Mouse (Mus musculus): ENCODE results near the gene Prr36. TPM values are rescaled to one million over a fixed set of nuclear protein-coding genes. Genes with fewer than 3 reads are reported as not detected.
A peak's percentile ranks its signal among the peaks of the same experiment; 100 is the strongest.

The Prr36 gene
- polyA plus RNA-seq (2015; fragmentation: Nextera tagmentation; extraction: Ambion mirVana): 0.52 and 0.90 TPM in 2 replicates

GRCm38 (mm10) chr8:4216791-4217621, at the start of gene Prr36:
Prr36 (minus strand) TSS chr8:4217459.
- no peaks in the 10 kb centered on the region for H3K36me3 ChIP-seq (ENCODE audit: control insufficient read depth, insufficient read depth, low read length)
- no peaks in the 10 kb centered on the region for H3K9me3 ChIP-seq (ENCODE audit: control insufficient read depth, low read length)
- peak within 1 kb of the TSS; percentile 72 for H3K4me2 ChIP-seq (replicated peaks; ENCODE audit: low read depth)
- peak; percentile 16; the same call in 1 of the 2 replicates for ATAC-seq (ENCODE audit: low FRiP score, low TSS enrichment)
- 3% methylated on average over 44 of the region's 44 CpGs for WGBS
- DNase-seq (ENCODE audit: low spot score): peak; percentile 50
- H3K9ac ChIP-seq (ENCODE audit: low read length): peak within 1 kb of the TSS; percentile 27; the same call in 1 of the 2 replicates
- H3K4me1 ChIP-seq (replicated peaks; ENCODE audit: control insufficient read depth, insufficient read depth): 0 out of 2 replicates have a peak, but pooled peaks cover 3% of the 10 kb centered on the region
- TF ChIP-seq CTCF (IDR thresholded peaks at IDR 0.05; ENCODE audit: low read depth) (no peak), EP300 (optimal IDR thresholded peaks at IDR 0.05) (no peak)
- H3K27ac ChIP-seq (replicated peaks): no peak within 1 kb of the TSS
- H3K27me3 ChIP-seq (ENCODE audit: control insufficient read depth, insufficient read depth, low read length): peaks cover 6% of the 10 kb centered on the region; the same call in 1 of the 2 replicates
- H3K4me3 ChIP-seq (ENCODE audit: low read depth, low read length): peak within 1 kb of the TSS; percentile 42

DNA sequence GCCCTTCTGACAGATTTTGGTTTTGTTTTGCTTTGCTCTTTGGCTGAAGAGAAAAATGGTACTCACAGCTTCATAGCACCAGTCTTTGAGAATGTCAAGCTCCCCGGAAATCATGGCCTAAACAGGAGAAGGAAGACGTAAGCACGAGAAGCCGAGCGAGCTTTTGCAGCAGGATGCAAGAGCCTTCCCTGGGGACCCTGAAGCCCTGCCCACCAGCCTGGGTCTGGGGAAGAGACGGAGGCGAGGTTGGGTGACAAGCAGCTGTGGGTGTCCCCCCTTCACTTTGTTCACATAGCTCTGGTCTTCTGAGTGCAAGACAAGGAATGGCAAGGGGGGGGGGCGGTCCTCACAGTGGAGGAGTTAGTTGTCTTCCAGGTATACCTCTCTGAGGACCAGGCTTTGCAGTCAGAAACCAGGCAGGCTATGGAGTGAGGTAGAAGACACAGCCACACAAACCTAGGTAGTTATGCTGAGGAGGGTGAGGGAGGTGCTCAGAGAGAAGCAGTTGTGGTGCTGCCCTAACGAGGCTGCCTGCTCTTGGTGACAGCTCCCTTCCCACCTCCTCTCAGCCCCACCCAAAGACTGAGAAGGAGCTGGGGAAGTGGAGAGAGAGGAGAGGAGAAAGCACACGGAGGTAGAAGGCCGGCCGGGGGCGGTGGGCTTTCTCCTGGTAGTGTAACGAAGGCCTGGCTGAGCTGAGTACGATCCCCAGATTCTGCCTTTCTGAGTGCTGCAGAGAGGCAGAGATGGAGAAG, 48.1 kb upstream of the Prr36 start:
- ATAC-seq (ENCODE audit: low FRiP score, low TSS enrichment) (no peak), DNase-seq (ENCODE audit: low spot score) (peak; percentile 9)

GRCm38 (mm10) chr8:4263105-4263791, 46.0 kb upstream of the Prr36 start:
- no peak for DNase-seq (ENCODE audit: low spot score)
- Histone ChIP-seq H3K9me3 (ENCODE audit: control insufficient read depth, low read length) (no peaks in the 10 kb centered on the region), H3K4me1 (replicated peaks; ENCODE audit: control insufficient read depth, insufficient read depth) (no peaks in the 10 kb centered on the region), H3K27me3 (ENCODE audit: control insufficient read depth, insufficient read depth, low read length) (no peaks in the 10 kb centered on the region), H3K36me3 (ENCODE audit: control insufficient read depth, insufficient read depth, low read length) (peaks cover 42% of the 10 kb centered on the region), H3K4me2 (replicated peaks; ENCODE audit: low read depth) (no peak overlapping the region), H3K27ac (replicated peaks) (no peak overlapping the region), H3K9ac (ENCODE audit: low read length) (no peak overlapping the region), H3K4me3 (ENCODE audit: low read depth, low read length) (no peak overlapping the region)
- no peak for ATAC-seq (ENCODE audit: low FRiP score, low TSS enrichment)
- WGBS: 86% methylated on average over 8 of the region's 8 CpGs
- TF ChIP-seq EP300 (optimal IDR thresholded peaks at IDR 0.05) (no peak), CTCF (IDR thresholded peaks at IDR 0.05; ENCODE audit: low read depth) (no peak)

More for the DNA sequence above, 48.1 kb upstream of the Prr36 start:
- Histone ChIP-seq H3K27me3 (ENCODE audit: control insufficient read depth, insufficient read depth, low read length) (no peaks in the 10 kb centered on the region), H3K27ac (replicated peaks) (no peak overlapping the region), H3K4me3 (ENCODE audit: low read depth, low read length) (no peak overlapping the region), H3K4me2 (replicated peaks; ENCODE audit: low read depth) (no peak overlapping the region), H3K36me3 (ENCODE audit: control insufficient read depth, insufficient read depth, low read length) (peaks cover 50% of the 10 kb centered on the region), H3K9ac (ENCODE audit: low read length) (no peak overlapping the region), H3K4me1 (replicated peaks; ENCODE audit: control insufficient read depth, insufficient read depth) (no peaks in the 10 kb centered on the region), H3K9me3 (ENCODE audit: control insufficient read depth, low read length) (no peaks in the 10 kb centered on the region)
- 87% methylated on average over 15 of the region's 15 CpGs for WGBS
- no peak for TF ChIP-seq CTCF (IDR thresholded peaks at IDR 0.05; ENCODE audit: low read depth)
- TF ChIP-seq EP300 (optimal IDR thresholded peaks at IDR 0.05): no peak

- Histone ChIP-seq H3K36me3 (ENCODE audit: control insufficient read depth, insufficient read depth, low read length) (peaks cover 22% of the 10 kb centered on the region), H3K4me2 (replicated peaks; ENCODE audit: low read depth) (no peak overlapping the region; the same call in 1 of the 2 replicates), H3K4me3 (ENCODE audit: low read depth, low read length) (no peak overlapping the region), H3K4me1 (replicated peaks; ENCODE audit: control insufficient read depth, insufficient read depth) (no peaks in the 10 kb centered on the region), H3K27ac (replicated peaks) (peak overlapping the region; percentile 61), H3K9me3 (ENCODE audit: control insufficient read depth, low read length) (no peaks in the 10 kb centered on the region), H3K9ac (ENCODE audit: low read length) (no peak overlapping the region), H3K27me3 (ENCODE audit: control insufficient read depth, insufficient read depth, low read length) (no peaks in the 10 kb centered on the region)
- DNase-seq (ENCODE audit: low spot score): no peak
- 84% methylated on average over 4 of the region's 4 CpGs for WGBS
- ATAC-seq (ENCODE audit: low FRiP score, low TSS enrichment): no peak
- TF ChIP-seq CTCF (IDR thresholded peaks at IDR 0.05; ENCODE audit: low read depth) (no peak), EP300 (optimal IDR thresholded peaks at IDR 0.05) (no peak)
Observed at GRCm38 (mm10) chr8:4259805-4260170, 42.5 kb upstream of the Prr36 start.

DNA sequence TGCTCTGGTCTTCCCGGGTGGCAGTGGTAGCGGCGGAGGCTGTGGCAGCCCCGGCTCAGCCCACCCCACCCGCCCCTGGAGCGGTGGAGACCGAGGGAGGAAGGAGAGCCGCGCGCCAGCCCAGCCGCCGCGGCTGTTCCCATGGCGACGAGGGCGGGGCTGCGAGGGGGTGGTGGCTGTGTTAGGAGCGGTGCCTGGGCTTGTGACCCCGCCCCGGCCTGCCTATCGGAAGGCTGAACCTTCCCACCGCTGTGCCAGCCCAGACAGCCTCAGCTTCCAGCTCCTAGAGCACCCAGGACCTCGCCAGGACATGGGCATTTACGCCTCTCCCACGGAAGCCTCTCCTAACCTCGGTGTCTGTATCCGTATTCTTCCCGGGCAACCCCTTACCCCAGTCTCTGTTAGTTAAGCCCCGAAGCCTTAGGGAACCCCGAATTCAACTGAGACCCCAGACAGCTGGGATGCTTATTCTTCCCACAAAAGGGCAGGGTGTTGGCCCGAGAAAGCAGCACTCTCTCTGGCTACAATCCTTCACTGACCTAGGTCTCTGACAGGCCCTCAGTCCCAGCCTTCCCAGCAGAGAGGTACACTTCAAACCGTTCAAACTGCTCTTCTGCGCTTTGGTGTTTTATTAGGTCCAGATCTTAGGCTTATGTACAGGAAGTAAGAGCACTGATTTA, 42.0 kb upstream of the Prr36 start, which contains the start of gene Ctxn1:
Gene Ctxn1, minus strand, starts transcription at position 150 of the 680 bp plus-strand sequence.
- peaks cover 22% of the 10 kb centered on the region for H3K36me3 ChIP-seq (ENCODE audit: control insufficient read depth, insufficient read depth, low read length)
- WGBS: 9% methylated on average over 19 of the region's 33 CpGs
- no peak for TF ChIP-seq EP300 (optimal IDR thresholded peaks at IDR 0.05)

More for the DNA sequence above, 42.0 kb upstream of the Prr36 start, which contains the start of gene Ctxn1:
- Histone ChIP-seq H3K4me1 (replicated peaks; ENCODE audit: control insufficient read depth, insufficient read depth) (no peaks in the 10 kb centered on the region; the same call in 1 of the 2 replicates), H3K9me3 (ENCODE audit: control insufficient read depth, low read length) (no peaks in the 10 kb centered on the region), H3K27me3 (ENCODE audit: control insufficient read depth, insufficient read depth, low read length) (no peaks in the 10 kb centered on the region), H3K9ac (ENCODE audit: low read length) (peak within 1 kb of the TSS; percentile 67), H3K27ac (replicated peaks) (peak within 1 kb of the TSS; percentile 61), H3K4me3 (ENCODE audit: low read depth, low read length) (peak within 1 kb of the TSS; percentile 62), H3K4me2 (replicated peaks; ENCODE audit: low read depth) (peak within 1 kb of the TSS; percentile 94)
- ATAC-seq (ENCODE audit: low FRiP score, low TSS enrichment) (peak; percentile 95), DNase-seq (ENCODE audit: low spot score) (peak; percentile 98)

Data from stomach, postnatal 0 days (tissue).